Mouse (Mus musculus): ENCODE data around the gene L3hypdh. TPM values are rescaled to one million over a fixed set of nuclear protein-coding genes. Genes with fewer than 3 reads are reported as not detected.
"Not testable (repeated sequence)": the region's sequence is repeated elsewhere in the genome, so short reads cannot be mapped to it uniquely, and the experiment has no call there.

Gene L3hypdh
- polyA plus RNA-seq, 1 experiment: 4.4 TPM

DNA sequence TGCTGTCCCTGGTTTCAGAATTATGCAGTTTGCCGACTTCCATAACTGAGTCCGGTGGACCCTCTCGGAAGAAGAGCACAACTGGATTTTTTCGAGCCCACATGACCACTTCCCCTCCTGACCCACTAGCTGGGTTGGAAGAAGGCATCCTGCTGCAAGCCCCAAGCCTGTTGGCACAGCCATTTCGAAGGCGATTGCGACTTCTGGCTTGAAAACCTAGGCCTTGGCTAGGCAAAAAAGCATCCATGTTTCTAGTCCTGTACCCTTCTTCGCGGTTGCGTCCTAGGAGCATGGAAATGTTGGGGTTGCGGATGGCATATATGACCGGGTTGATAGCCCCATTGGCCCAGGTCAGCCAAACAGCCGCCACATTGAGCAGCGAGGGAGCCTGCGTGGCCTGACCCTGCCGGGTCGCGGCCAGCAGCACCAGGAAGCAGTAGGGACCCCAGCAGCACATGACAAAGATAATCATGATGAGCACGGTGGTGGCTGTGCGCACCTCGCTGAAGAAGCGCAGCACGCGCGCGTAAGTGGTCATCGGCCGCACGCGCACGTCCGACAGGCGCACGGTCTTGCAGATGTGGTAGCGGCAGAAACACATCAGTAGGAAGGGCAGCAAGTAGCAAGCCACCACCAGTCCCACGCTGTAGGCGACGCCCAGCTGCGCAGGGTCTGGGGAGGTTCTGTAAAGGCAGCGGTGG lies 15.5 kb downstream of the L3hypdh start:
- Histone ChIP-seq H3K4me1 (ENCODE audit: control insufficient read depth, insufficient read depth, low read length) (no peaks in the 10 kb centered on the region; the same call in 1 of the 2 replicates), H3K4me3 (ENCODE audit: insufficient read depth, low read length) (peak overlapping the region; percentile 85), H3K27ac (ENCODE audit: insufficient read depth, low read length) (peak overlapping the region; percentile 54)
- no peak; the same call in 1 of the 2 replicates for TF ChIP-seq POLR2A (IDR thresholded peaks at IDR 0.05; ENCODE audit: extremely low read depth, insufficient read depth, low read length)
- TF ChIP-seq CTCF (IDR thresholded peaks at IDR 0.05; ENCODE audit: extremely low read depth, insufficient read depth, low read length): no peak

DNA sequence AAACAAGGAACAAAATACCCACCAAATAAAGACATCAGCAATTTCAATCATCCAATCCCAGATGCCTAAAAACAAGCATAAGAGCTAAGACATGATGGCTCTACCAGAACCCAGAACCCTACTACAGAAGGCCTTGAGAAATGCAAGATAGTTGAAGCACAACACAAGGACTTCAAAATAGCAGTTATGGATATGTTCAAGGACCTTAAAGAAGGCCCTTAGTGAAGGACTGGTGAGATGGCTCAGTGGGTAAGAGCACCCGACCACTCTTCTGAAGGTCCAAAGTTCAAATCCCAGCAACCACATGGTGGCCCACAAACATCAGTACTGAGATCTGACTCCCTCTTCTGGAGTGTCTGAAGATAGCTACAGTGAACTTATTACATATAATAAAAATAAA lies 27.5 kb downstream of the L3hypdh start:
- Histone ChIP-seq H3K4me3 (ENCODE audit: insufficient read depth, low read length) (no peak overlapping the region), H3K4me1 (ENCODE audit: control insufficient read depth, insufficient read depth, low read length) (no peaks in the 10 kb centered on the region), H3K27ac (ENCODE audit: insufficient read depth, low read length) (no peak overlapping the region)
- TF ChIP-seq POLR2A (IDR thresholded peaks at IDR 0.05; ENCODE audit: extremely low read depth, insufficient read depth, low read length) (no peak), CTCF (IDR thresholded peaks at IDR 0.05; ENCODE audit: extremely low read depth, insufficient read depth, low read length) (no peak)

- no peak overlapping the region for H3K4me3 ChIP-seq (ENCODE audit: insufficient read depth, low read length)
- TF ChIP-seq POLR2A (IDR thresholded peaks at IDR 0.05; ENCODE audit: extremely low read depth, insufficient read depth, low read length) (no peak), CTCF (IDR thresholded peaks at IDR 0.05; ENCODE audit: extremely low read depth, insufficient read depth, low read length) (no peak)
- no peaks in the 10 kb centered on the region for H3K4me1 ChIP-seq (ENCODE audit: control insufficient read depth, insufficient read depth, low read length)
- no peak overlapping the region for H3K27ac ChIP-seq (ENCODE audit: insufficient read depth, low read length)
Measured at GRCm38 (mm10) chr12:72053851-72054250, 31.4 kb downstream of the L3hypdh start.

- no peak overlapping the region for H3K27ac ChIP-seq (ENCODE audit: insufficient read depth, low read length)
- no peaks in the 10 kb centered on the region for H3K4me1 ChIP-seq (ENCODE audit: control insufficient read depth, insufficient read depth, low read length)
- TF ChIP-seq POLR2A (IDR thresholded peaks at IDR 0.05; ENCODE audit: extremely low read depth, insufficient read depth, low read length): no peak
- TF ChIP-seq CTCF (IDR thresholded peaks at IDR 0.05; ENCODE audit: extremely low read depth, insufficient read depth, low read length): peak; percentile 48; the same call in 1 of the 2 replicates
- no peak overlapping the region for H3K4me3 ChIP-seq (ENCODE audit: insufficient read depth, low read length)
Measured at GRCm38 (mm10) chr12:72053303-72053702, 31.9 kb downstream of the L3hypdh start.

DNA sequence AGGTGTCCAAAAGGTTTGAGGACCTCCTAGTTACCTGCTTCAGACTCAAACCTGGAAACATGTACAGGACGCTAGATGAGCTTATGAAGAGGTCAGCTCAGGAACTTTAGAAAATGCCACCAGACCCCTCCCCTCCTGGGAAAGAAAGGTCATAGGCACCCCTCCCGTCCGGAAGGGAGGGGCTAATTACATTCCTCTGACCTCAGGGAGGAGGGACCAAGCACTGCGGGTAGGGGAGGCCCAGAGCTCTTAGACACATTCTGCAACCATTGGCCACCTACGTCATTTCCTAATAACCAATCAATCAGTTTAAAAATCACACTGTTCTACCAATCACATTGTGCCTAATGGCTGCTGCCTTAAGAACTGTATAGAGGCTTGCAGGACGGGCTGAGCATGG lies 32.7 kb downstream of the L3hypdh start:
- Histone ChIP-seq H3K27ac (ENCODE audit: insufficient read depth, low read length) (no peak overlapping the region), H3K4me3 (ENCODE audit: insufficient read depth, low read length) (no peak overlapping the region), H3K4me1 (ENCODE audit: control insufficient read depth, insufficient read depth, low read length) (no peaks in the 10 kb centered on the region)
- TF ChIP-seq CTCF (IDR thresholded peaks at IDR 0.05; ENCODE audit: extremely low read depth, insufficient read depth, low read length) (no peak), POLR2A (IDR thresholded peaks at IDR 0.05; ENCODE audit: extremely low read depth, insufficient read depth, low read length) (no peak)

GRCm38 (mm10) chr12:72050821-72051220 lies 34.4 kb downstream of the L3hypdh start:
- H3K27ac ChIP-seq (ENCODE audit: insufficient read depth, low read length): no peak overlapping the region
- TF ChIP-seq CTCF (IDR thresholded peaks at IDR 0.05; ENCODE audit: extremely low read depth, insufficient read depth, low read length) (no peak), POLR2A (IDR thresholded peaks at IDR 0.05; ENCODE audit: extremely low read depth, insufficient read depth, low read length) (no peak)
- no peak overlapping the region for H3K4me3 ChIP-seq (ENCODE audit: insufficient read depth, low read length)
- H3K4me1 ChIP-seq (ENCODE audit: control insufficient read depth, insufficient read depth, low read length): no peaks in the 10 kb centered on the region

GRCm38 (mm10) chr12:72050156-72050555 lies 35.1 kb downstream of the L3hypdh start:
- H3K4me3 ChIP-seq (ENCODE audit: insufficient read depth, low read length); H3K4me1 ChIP-seq (ENCODE audit: control insufficient read depth, insufficient read depth, low read length): not testable (repeated sequence)

GRCm38 (mm10) chr12:72047513-72047912 lies 37.7 kb downstream of the L3hypdh start:
- TF ChIP-seq POLR2A (IDR thresholded peaks at IDR 0.05; ENCODE audit: extremely low read depth, insufficient read depth, low read length) (no peak), CTCF (IDR thresholded peaks at IDR 0.05; ENCODE audit: extremely low read depth, insufficient read depth, low read length) (0 out of 2 replicates have a peak, but pooled peaks have one; percentile 11)
- Histone ChIP-seq H3K27ac (ENCODE audit: insufficient read depth, low read length) (no peak overlapping the region), H3K4me3 (ENCODE audit: insufficient read depth, low read length) (no peak overlapping the region), H3K4me1 (ENCODE audit: control insufficient read depth, insufficient read depth, low read length) (no peaks in the 10 kb centered on the region)

More at GRCm38 (mm10) chr12:72050156-72050555, 35.1 kb downstream of the L3hypdh start:
- H3K27ac ChIP-seq (ENCODE audit: insufficient read depth, low read length): not testable (repeated sequence)

GRCm38 (mm10) chr12:72041238-72041637 lies 44.0 kb downstream of the L3hypdh start:
- Histone ChIP-seq H3K4me1 (ENCODE audit: control insufficient read depth, insufficient read depth, low read length) (no peaks in the 10 kb centered on the region), H3K4me3 (ENCODE audit: insufficient read depth, low read length) (no peak overlapping the region), H3K27ac (ENCODE audit: insufficient read depth, low read length) (no peak overlapping the region)
- TF ChIP-seq CTCF (IDR thresholded peaks at IDR 0.05; ENCODE audit: extremely low read depth, insufficient read depth, low read length) (no peak), POLR2A (IDR thresholded peaks at IDR 0.05; ENCODE audit: extremely low read depth, insufficient read depth, low read length) (no peak)

GRCm38 (mm10) chr12:72039501-72039900 lies 45.7 kb downstream of the L3hypdh start:
- H3K4me3 ChIP-seq (ENCODE audit: insufficient read depth, low read length): no peak overlapping the region
- H3K27ac ChIP-seq (ENCODE audit: insufficient read depth, low read length): no peak overlapping the region
- H3K4me1 ChIP-seq (ENCODE audit: control insufficient read depth, insufficient read depth, low read length): no peaks in the 10 kb centered on the region
- TF ChIP-seq POLR2A (IDR thresholded peaks at IDR 0.05; ENCODE audit: extremely low read depth, insufficient read depth, low read length): no peak
- TF ChIP-seq CTCF (IDR thresholded peaks at IDR 0.05; ENCODE audit: extremely low read depth, insufficient read depth, low read length): no peak
